Mouse (Mus musculus): ENCODE data around the gene Hsf5. TPM values are rescaled to one million over a fixed set of nuclear protein-coding genes. Genes with fewer than 3 reads are reported as not detected.

Gene Hsf5
- polyA plus RNA-seq, 1 experiment from 2014 or later = 0.15 TPM

DNA sequence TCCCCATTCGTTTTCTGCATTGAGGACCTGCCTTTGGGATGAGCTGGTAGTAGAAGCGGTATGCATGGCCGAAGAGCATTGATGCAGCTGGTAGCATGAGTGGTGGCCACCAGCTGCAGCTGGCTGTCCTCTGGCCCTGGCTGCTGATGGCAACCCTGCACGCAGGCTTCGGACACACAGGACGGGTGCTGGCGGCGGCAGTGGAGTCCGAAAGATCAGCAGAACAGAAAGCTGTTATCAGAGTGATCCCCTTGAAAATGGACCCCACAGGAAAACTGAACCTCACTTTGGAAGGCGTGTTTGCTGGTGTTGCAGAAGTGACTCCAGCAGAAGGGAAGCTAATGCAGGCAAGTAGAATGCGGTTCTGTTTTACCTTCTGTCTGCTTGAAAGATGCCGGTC, 47.6 kb downstream of the Hsf5 start:
- Histone ChIP-seq H3K4me3 (replicated peaks) (peak overlapping the region; percentile 45), H3K9ac (peak overlapping the region; percentile 65), H3K4me2 (replicated peaks) (peak overlapping the region; percentile 37), H3K36me3 (no peaks in the 10 kb centered on the region), H3K27ac (peak overlapping the region; percentile 22; the same call in 1 of the 2 replicates), H3K9me3 (no peaks in the 10 kb centered on the region), H3K27me3 (replicated peaks) (no peaks in the 10 kb centered on the region), H3K4me1 (replicated peaks) (no peaks in the 10 kb centered on the region)
- ATAC-seq = no peak
- 51% methylated on average over 12 of the region's 12 CpGs for WGBS

DNA sequence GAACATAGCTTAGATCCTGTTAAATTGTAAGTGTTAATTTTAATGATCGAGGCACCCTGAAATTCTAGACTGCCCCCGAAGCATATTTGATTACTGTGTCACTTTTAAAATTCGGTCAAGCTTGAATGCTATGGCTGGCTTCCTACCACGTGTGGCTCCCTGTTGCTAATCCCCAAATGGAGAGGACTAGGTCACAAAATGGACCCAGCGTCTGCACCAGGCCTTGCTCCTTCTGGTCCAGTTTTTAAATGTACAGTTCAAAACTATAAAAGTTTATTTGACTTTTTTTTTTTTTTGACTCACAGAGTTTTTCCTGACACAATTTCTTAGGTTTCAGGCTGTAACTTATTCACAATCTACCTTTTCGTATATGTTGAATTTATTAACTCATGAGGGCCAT, 48.3 kb downstream of the Hsf5 start:
- H3K27me3 ChIP-seq (replicated peaks) = no peaks in the 10 kb centered on the region
- no peaks in the 10 kb centered on the region for H3K4me1 ChIP-seq (replicated peaks)
- H3K9ac ChIP-seq = no peak overlapping the region
- H3K4me3 ChIP-seq (replicated peaks) = peak overlapping the region; percentile 24
- WGBS = 65% methylated on average over 6 of the region's 6 CpGs
- H3K36me3 ChIP-seq = no peaks in the 10 kb centered on the region
- no peak for ATAC-seq
- H3K27ac ChIP-seq = no peak overlapping the region
- H3K9me3 ChIP-seq = no peaks in the 10 kb centered on the region
- H3K4me2 ChIP-seq (replicated peaks) = no peak overlapping the region

DNA sequence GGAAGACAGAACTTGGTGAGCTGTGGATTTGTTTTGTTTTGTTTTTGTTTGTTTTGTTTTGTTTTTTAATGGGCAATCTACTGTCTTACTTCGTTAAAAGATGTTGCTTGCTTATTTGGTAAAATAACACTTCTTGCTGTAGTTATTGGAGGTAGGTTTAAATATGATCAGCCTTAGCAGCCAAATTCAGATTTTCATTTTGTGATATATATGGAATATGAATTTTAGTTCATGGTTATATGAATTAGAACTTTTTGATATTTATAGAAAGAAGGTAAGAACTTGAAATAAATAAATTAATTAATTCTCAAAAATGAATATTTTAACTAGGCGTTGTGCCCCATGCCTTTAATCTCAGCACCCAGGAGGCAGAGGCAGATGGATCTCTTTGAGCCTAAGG, 48.7 kb downstream of the Hsf5 start:
- Histone ChIP-seq H3K27me3 (replicated peaks) (no peaks in the 10 kb centered on the region), H3K27ac (no peak overlapping the region), H3K9ac (peak overlapping the region; percentile 32; the same call in 1 of the 2 replicates), H3K9me3 (no peaks in the 10 kb centered on the region), H3K4me1 (replicated peaks) (no peaks in the 10 kb centered on the region), H3K4me3 (replicated peaks) (peak overlapping the region; percentile 28), H3K4me2 (replicated peaks) (peak overlapping the region; percentile 24), H3K36me3 (no peaks in the 10 kb centered on the region)
- no peak for ATAC-seq
- WGBS = 65% methylated on average over 2 of the region's 2 CpGs

- H3K9ac ChIP-seq = peak overlapping the region; percentile 32
- peak overlapping the region; percentile 28 for H3K4me3 ChIP-seq (replicated peaks)
- 53% methylated on average over 12 of the region's 12 CpGs for WGBS
- no peaks in the 10 kb centered on the region for H3K9me3 ChIP-seq
- H3K4me2 ChIP-seq (replicated peaks) = peak overlapping the region; percentile 24
- no peaks in the 10 kb centered on the region for H3K36me3 ChIP-seq
- no peak overlapping the region for H3K27ac ChIP-seq
- ATAC-seq = no peak
- H3K4me1 ChIP-seq (replicated peaks) = no peaks in the 10 kb centered on the region
- H3K27me3 ChIP-seq (replicated peaks) = no peaks in the 10 kb centered on the region
Measured at GRCm38 (mm10) chr11:87666256-87667035, 49.5 kb downstream of the Hsf5 start.

- no peaks in the 10 kb centered on the region for H3K4me1 ChIP-seq (replicated peaks)
- no peak overlapping the region for H3K4me3 ChIP-seq (replicated peaks)
- no peak for ATAC-seq
- H3K4me2 ChIP-seq (replicated peaks) = peak overlapping the region; percentile 36
- H3K27me3 ChIP-seq (replicated peaks) = no peaks in the 10 kb centered on the region
- H3K9me3 ChIP-seq = no peaks in the 10 kb centered on the region
- H3K36me3 ChIP-seq = no peaks in the 10 kb centered on the region
- WGBS = 47% methylated on average over 4 of the region's 4 CpGs
- no peak overlapping the region for H3K9ac ChIP-seq
- H3K27ac ChIP-seq = 0 out of 2 replicates have a peak overlapping the region, but pooled peaks have one; percentile 9
Measured at GRCm38 (mm10) chr11:87667107-87668090, 50.4 kb downstream of the Hsf5 start.

DNA sequence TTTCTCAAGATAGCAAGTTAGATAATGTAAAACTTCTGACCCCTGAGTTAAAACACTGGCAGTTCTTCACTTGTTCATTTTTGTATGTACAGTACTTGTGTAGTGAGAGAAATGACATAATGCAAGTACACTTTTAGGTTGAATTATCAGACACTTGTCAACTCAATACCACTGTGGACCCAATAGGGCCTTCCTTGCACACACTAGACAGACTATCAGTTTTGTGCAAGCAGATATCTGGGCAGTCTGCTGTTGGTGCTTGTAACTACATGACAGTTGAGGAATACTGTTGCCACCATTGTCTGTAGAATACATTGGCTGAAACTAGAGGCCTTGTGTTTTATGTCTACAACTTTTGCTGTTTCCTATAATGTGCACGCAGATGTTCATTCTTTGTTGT, 56.3 kb downstream of the Hsf5 start:
- no peak overlapping the region for H3K27ac ChIP-seq
- WGBS = 100% methylated on average over 1 of the region's 1 CpGs
- H3K4me2 ChIP-seq (replicated peaks) = no peak overlapping the region
- no peak overlapping the region for H3K4me3 ChIP-seq (replicated peaks)
- no peak overlapping the region for H3K9ac ChIP-seq
- H3K4me1 ChIP-seq (replicated peaks) = no peaks in the 10 kb centered on the region
- H3K27me3 ChIP-seq (replicated peaks) = no peaks in the 10 kb centered on the region
- H3K9me3 ChIP-seq = no peaks in the 10 kb centered on the region
- no peaks in the 10 kb centered on the region for H3K36me3 ChIP-seq
- ATAC-seq = no peak

DNA sequence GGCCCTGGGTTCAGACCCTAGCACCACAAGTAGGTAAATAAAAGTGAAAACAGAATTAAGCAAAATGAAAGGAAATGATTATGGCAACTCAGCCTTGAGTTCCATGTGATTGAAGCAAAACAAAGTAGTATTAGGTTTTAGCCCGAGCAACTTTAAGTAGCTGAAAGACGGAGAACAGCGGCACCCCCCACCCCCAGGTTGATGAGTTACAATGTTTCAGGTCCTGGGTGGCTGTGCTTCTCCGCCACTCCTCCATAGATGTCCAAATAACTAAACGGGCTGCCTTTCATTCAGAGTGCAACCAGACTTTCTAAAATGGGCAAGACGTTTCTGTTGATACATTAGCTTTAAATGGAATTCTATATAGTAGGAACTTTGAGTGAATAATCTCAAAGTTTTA, 58.6 kb downstream of the Hsf5 start:
- H3K27ac ChIP-seq = no peak overlapping the region
- no peaks in the 10 kb centered on the region for H3K27me3 ChIP-seq (replicated peaks)
- H3K4me3 ChIP-seq (replicated peaks) = no peak overlapping the region
- no peaks in the 10 kb centered on the region for H3K9me3 ChIP-seq
- H3K4me2 ChIP-seq (replicated peaks) = no peak overlapping the region
- H3K9ac ChIP-seq = no peak overlapping the region
- no peak for ATAC-seq
- H3K4me1 ChIP-seq (replicated peaks) = no peaks in the 10 kb centered on the region
- 80% methylated on average over 6 of the region's 6 CpGs for WGBS
- H3K36me3 ChIP-seq = no peaks in the 10 kb centered on the region

- Histone ChIP-seq H3K4me3 (replicated peaks) (no peak overlapping the region), H3K27ac (no peak overlapping the region), H3K9me3 (no peaks in the 10 kb centered on the region), H3K36me3 (no peaks in the 10 kb centered on the region), H3K4me2 (replicated peaks) (no peak overlapping the region), H3K4me1 (replicated peaks) (peaks cover under 1% of the 10 kb centered on the region; the same call in 1 of the 2 replicates), H3K9ac (no peak overlapping the region), H3K27me3 (replicated peaks) (no peaks in the 10 kb centered on the region)
- ATAC-seq = no peak
- WGBS = 60% methylated on average over 5 of the region's 5 CpGs
Measured at GRCm38 (mm10) chr11:87677756-87678155, 60.8 kb downstream of the Hsf5 start.

DNA sequence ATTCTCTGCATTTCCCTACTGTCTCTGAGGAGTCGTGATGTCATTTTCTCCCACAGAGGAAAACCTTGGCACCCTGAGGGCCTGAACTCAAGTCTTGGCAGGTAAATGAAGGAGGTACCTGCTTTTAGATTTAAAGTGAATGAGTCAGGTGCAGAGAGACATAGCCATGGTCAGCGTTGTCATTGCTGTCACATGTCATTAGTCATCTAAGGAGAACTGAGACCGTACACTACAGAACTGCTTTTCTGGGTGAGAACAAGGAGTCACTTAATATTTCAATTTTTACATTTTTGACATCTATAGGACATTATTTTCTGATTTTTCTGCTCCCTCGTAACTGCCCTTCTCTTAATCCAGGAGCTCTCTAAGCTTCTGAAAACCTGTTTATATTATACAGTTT, 61.6 kb downstream of the Hsf5 start:
- no peak for ATAC-seq
- H3K4me3 ChIP-seq (replicated peaks) = no peak overlapping the region
- H3K4me1 ChIP-seq (replicated peaks) = peaks cover 5% of the 10 kb centered on the region; the same call in 1 of the 2 replicates
- WGBS = 64% methylated on average over 4 of the region's 4 CpGs
- H3K27me3 ChIP-seq (replicated peaks) = no peaks in the 10 kb centered on the region
- H3K27ac ChIP-seq = no peak overlapping the region
- H3K36me3 ChIP-seq = no peaks in the 10 kb centered on the region
- H3K9me3 ChIP-seq = no peaks in the 10 kb centered on the region
- no peak overlapping the region for H3K4me2 ChIP-seq (replicated peaks)
- H3K9ac ChIP-seq = no peak overlapping the region

- Histone ChIP-seq H3K27me3 (replicated peaks) (no peaks in the 10 kb centered on the region), H3K4me1 (replicated peaks) (peaks cover 5% of the 10 kb centered on the region; the same call in 1 of the 2 replicates), H3K4me2 (replicated peaks) (no peak overlapping the region), H3K9ac (no peak overlapping the region), H3K9me3 (no peaks in the 10 kb centered on the region), H3K27ac (no peak overlapping the region), H3K4me3 (replicated peaks) (no peak overlapping the region), H3K36me3 (no peaks in the 10 kb centered on the region)
- WGBS = 86% methylated on average over 7 of the region's 7 CpGs
- ATAC-seq = no peak
Measured at GRCm38 (mm10) chr11:87678976-87679375, 62.0 kb downstream of the Hsf5 start.

GRCm38 (mm10) chr11:87680786-87681185, 63.8 kb downstream of the Hsf5 start:
- Histone ChIP-seq H3K4me2 (replicated peaks) (peak overlapping the region; percentile 26; the same call in 1 of the 2 replicates), H3K27me3 (replicated peaks) (no peaks in the 10 kb centered on the region), H3K27ac (peak overlapping the region; percentile 14; the same call in 1 of the 2 replicates), H3K4me1 (replicated peaks) (peaks cover 5% of the 10 kb centered on the region; the same call in 1 of the 2 replicates), H3K4me3 (replicated peaks) (no peak overlapping the region), H3K36me3 (no peaks in the 10 kb centered on the region), H3K9me3 (no peaks in the 10 kb centered on the region), H3K9ac (no peak overlapping the region)
- WGBS = 67% methylated on average over 9 of the region's 9 CpGs
- ATAC-seq = no peak

DNA sequence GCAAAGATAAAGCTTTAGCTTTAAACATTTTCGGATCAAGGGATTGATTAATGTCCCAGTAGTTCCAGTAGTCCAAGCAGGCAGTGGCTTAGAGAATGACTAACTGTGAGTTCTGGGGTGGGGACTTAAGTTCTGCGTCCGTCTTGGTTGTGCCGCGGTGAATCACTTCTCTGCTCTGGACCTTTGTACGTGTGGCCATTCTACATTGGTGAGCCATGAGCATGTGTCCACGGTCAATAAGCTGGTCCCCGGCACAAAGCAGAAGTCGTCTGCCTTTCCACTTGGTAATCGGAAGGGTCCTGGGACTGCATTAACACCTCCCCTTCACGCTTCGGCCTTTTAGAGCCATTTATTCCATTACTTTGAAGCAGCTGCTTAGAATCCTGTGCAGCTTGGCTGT, 65.1 kb downstream of the Hsf5 start:
- Histone ChIP-seq H3K27me3 (replicated peaks) (no peaks in the 10 kb centered on the region), H3K4me3 (replicated peaks) (no peak overlapping the region), H3K4me1 (replicated peaks) (peaks cover 10% of the 10 kb centered on the region), H3K9ac (no peak overlapping the region), H3K27ac (peak overlapping the region; percentile 66; the same call in 1 of the 2 replicates), H3K9me3 (no peaks in the 10 kb centered on the region), H3K4me2 (replicated peaks) (peak overlapping the region; percentile 43), H3K36me3 (no peaks in the 10 kb centered on the region)
- ATAC-seq = no peak
- 64% methylated on average over 12 of the region's 12 CpGs for WGBS
